Mouse (Mus musculus) mesoderm, embryonic 11.5 days (tissue): ENCODE measurements at regions not wholly inside any gene's neighbourhood (a gene's known extent, or its start where the extent isn't known, plus 50 kb on each side); places are given as distances from the start of the nearest gene placed in this dataset.
A peak's percentile ranks its signal among the peaks of the same experiment; 100 is the strongest.

Source experiments
- DNase-seq: peaks from one replicate; pipeline ENCODE4 v3.0.0-alpha.2; 2012; ENCODE audit warnings: low read depth, low spot score

GRCm38 (mm10) chr15:59794871-59795270 is 221.5 kb downstream of the 4933412E24Rik start:
- DNase-seq: no peak

- no peak for DNase-seq
Observed at GRCm38 (mm10) chr15:59786706-59787425, 229.5 kb downstream of the 4933412E24Rik start.

DNA sequence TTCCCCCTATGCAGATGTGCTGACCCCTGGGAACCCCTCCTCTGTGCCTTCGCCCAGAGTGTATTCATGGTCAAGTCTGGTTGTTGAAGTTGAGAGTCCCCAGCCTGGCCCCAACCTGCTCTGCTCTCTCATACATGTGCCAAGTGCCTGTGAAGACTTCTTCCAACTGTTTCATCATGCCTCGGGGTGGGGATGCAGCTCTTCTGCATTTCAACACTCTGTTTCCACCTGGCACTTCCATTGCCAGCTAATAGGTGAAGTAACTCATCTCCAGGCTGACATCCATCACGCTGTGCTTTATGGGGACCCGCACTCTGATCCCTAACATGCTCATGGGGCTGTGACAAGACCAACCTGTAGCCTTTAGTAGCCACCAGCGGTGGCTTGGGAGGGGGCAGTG is 230.4 kb downstream of the 4933412E24Rik start:
- DNase-seq: no peak

GRCm38 (mm10) chr15:59784556-59784929 is 231.9 kb downstream of the 4933412E24Rik start:
- DNase-seq: peak; percentile 25

DNA sequence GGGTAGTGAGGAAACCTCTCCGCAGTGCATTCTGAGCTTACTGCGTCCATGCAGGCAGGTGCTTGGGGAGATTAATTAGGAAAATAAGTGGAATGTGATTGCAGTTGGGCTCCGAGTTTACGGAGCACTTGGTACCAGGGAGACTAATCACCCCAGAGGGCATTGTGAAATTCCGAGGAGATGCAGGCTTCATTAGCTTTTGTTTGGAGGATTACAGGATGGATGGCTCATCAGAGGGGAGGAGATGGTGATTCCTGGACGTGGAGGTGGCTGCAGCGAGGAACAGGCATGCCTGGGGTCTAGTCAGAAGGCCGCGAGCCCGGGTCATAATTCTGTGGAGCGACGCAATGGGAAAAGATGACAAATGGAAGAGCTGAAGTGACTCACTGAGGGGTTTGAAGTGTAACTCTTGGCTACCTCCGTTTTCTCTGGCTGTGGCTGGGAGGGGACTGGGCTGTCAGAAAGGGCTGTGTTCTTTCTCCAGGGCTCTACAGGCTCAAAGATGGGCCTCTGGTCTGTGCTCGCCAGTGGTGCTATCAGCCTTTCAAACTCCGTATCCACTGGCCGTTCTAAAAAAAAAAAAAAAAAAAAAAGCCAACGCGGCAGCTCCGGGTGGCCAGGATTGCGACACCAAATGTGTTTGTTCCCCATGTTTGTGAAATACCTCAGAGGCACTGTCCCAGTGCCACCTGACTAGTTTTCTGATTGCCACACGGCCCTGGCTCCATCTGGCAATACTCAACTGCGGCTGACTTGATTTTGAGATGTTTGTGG is 232.4 kb downstream of the 4933412E24Rik start:
- DNase-seq: peak; percentile 57

- DNase-seq: peak; percentile 45
Observed at GRCm38 (mm10) chr15:59783393-59783781, 233.0 kb downstream of the 4933412E24Rik start.

- no peak for DNase-seq
Observed at GRCm38 (mm10) chr15:59780506-59780905, 235.9 kb downstream of the 4933412E24Rik start.

- DNase-seq: no peak
Observed at GRCm38 (mm10) chr15:59777307-59777871, 239.0 kb downstream of the 4933412E24Rik start.

DNA sequence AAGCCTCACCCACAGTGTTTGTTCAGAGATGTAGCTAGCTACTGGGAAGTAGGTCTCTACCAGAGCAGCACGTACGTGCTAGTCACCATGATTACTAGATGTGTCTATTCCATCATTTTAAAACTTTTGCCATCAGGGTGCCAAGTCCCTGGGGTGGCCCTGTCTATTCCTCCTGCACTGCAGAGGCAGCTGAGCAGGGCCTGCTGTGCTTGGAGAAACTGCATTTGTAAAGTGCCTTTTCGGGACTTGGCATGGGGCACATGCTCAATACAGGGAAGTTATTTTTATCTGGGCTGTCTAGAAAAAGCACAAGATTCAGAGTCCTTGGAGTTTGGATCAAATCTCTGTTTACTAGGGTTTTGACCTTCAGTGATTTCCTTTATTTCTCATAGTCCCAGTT is 240.6 kb downstream of the 4933412E24Rik start:
- no peak for DNase-seq

DNA sequence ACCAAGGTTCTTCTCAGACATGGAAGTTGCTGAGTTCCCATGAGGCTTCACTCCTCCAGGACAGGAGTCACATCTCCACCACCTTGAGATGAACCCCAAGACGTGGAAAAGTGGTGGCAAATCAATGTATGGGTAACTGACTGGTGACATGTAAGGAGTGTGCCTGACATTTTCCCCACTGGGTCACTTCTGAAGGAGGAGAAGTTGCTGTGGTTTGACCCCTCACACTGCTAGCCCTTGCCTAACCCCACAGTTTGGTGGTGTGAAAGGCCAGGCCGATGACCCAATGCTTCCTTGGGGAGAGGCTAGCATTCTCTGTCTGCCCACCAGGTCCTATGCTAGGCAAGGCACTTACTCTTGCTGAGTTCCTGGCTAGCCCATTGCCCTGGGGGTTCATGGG is 242.4 kb downstream of the 4933412E24Rik start:
- DNase-seq: no peak

DNA sequence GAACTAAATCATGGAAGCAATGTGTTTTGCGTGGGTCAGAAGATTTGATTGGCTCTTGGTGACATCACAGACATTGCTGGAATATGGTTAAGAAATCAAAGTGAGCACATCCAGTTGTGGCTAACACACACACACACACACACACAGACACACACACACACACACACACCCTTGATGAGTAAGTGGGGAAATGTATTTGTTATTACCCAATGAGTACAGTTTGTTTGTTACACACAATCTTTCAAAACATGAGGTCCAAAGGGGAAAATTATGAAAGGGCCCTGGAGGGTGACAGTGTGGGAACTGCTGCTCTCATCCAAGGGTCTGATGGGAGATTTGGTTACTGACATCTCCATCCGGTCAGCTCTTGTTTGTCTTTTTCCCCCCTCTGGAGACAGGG is 243.8 kb downstream of the 4933412E24Rik start:
- DNase-seq: no peak

DNA sequence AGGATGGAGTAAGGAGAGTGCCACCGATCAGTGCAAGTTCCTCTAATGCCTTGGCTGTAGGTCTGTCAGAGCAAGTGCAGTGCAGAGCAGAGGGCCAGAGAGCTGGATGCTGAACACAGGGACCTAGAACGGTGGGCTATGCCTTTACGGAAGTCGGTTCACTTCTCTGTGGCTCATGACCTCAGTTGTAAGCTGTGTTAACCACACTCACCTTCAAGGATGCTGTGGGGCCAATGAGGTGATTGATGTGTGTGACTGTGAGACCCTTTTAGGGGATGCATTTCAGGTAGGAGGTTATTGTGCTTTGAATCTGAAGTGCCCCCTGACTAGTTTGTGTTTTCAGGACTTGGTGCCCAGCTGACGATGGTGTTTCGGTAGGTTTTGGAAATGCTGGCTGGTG is 254.4 kb downstream of the 4933412E24Rik start:
- DNase-seq: no peak

- DNase-seq: no peak
Observed at GRCm38 (mm10) chr15:59760490-59760889, 255.9 kb downstream of the 4933412E24Rik start.

DNA sequence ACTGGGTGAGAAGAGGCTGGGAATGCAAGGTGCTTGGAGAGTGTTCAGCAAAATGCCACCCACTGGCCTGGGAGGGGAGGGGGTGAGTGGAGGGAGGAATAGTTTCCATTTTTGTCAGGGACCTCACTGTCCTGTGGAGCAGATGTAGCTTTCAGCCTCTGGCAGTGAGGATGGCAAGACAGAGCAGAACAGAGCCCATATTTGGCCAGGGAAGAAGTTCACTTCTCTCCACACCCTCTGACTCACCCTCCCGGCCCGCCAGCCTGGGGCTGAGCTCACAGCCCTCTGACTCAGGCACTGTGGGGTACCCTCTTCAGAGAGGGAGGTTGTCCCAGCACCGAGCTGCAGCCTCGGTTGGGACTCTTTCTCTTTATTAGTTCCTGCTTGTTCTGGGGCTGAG is 256.8 kb downstream of the 4933412E24Rik start:
- DNase-seq: no peak

- no peak for DNase-seq
Observed at GRCm38 (mm10) chr15:59758971-59759370, 257.4 kb downstream of the 4933412E24Rik start.

DNA sequence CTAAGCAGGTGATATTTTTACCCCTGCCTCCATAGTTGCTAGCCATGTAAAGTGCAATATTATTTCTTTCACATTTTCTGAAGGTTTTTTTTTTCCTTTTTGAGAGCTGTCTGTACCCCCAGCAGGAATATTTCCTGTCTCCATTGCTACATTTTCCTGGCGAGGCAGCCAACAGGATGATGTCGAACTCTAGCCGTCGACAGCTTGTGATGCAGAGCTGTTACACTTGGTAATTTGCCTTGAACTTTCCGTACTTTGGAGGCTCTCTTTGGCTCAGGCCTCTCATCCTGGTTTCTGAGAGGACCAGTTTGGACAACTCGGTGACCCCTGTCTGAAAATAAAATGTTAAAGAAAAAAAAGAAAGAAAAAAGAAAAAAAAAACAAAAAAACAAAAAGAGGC is 260.3 kb downstream of the 4933412E24Rik start:
- DNase-seq: no peak

DNA sequence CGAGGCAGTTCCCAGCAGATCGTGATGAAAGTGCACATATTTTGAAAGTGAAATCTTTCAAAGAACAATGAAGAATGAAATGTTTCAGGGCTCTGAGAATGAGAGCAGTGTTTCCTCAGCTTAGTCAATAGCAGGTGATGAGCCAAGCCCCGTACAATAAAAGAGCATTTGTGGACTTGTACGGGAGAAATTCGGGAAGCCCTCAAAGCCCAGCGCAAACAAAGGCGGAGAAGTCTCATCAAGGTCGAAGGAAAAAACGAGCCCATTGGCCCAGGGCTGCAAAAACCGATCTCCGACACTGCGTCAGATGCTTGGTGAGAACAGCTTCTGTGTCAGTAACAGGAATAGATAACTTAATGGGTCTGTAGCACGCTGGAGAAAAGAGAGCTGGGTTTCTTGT is 261.5 kb downstream of the 4933412E24Rik start:
- no peak for DNase-seq

- DNase-seq: no peak
Observed at GRCm38 (mm10) chr15:59752277-59752676, 264.1 kb downstream of the 4933412E24Rik start.

- DNase-seq: no peak
Observed at GRCm38 (mm10) chr15:59746290-59746689, 270.1 kb downstream of the 4933412E24Rik start.

GRCm38 (mm10) chr15:59744411-59744931 is 271.9 kb downstream of the 4933412E24Rik start:
- DNase-seq: no peak

- DNase-seq: no peak
Observed at GRCm38 (mm10) chr15:59739197-59739596, 277.2 kb downstream of the 4933412E24Rik start.

DNA sequence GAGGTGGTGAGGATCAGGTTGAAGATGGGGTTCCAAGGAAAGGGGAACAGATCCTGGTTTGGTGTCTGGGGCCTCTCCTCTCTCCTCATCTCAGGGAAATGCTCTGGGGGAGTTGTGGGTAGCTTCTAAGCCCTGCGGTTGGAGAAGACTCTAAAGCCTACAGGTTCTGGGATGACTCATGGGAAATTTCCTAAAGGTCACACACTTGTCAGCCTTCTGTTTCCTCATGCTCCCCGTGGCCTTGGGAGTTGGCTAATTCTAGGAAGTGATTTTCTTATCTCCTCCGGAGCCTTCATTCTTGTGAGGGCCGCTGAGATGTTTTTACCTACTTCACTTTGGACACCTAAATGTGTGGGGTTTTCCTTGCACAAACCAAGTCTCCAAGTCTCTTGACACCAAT is 279.2 kb downstream of the 4933412E24Rik start:
- DNase-seq: no peak

- no peak for DNase-seq
Observed at GRCm38 (mm10) chr15:59734376-59734775, 282.0 kb downstream of the 4933412E24Rik start.
